Mouse (Mus musculus): ENCODE measurements around the gene Fhdc1. TPM values are rescaled to one million over a fixed set of nuclear protein-coding genes. Genes with fewer than 3 reads are reported as not detected.

Gene Fhdc1
- total RNA-seq, 1 experiment: 1.2 TPM

- Histone ChIP-seq H3K36me3 (ENCODE audit: control insufficient read depth, insufficient read depth, low read length, poor library complexity, severe bottlenecking) (peaks cover 2% of the 10 kb centered on the region; the same call in 1 of the 2 replicates), H3K9ac (ENCODE audit: insufficient read depth, low read depth, low read length, poor library complexity, severe bottlenecking) (no peak overlapping the region), H3K27ac (ENCODE audit: insufficient read depth, low read depth, low read length, poor library complexity, severe bottlenecking) (no peak overlapping the region), H3K9me3 (ENCODE audit: control insufficient read depth, insufficient read depth, low read depth, low read length) (no peaks in the 10 kb centered on the region), H3K4me1 (ENCODE audit: control insufficient read depth in 2 of 2, insufficient read depth in 2 of 2, low read length in 2 of 2, poor library complexity in 1 of 2) (peaks cover 0 to 2% of the 10 kb centered on the region in 2 experiments; a peak in 1 of 4 replicates), H3K4me3 (ENCODE audit: insufficient read depth in 1 of 2, low read depth in 1 of 2, low read length in 2 of 2, poor library complexity in 1 of 2, severe bottlenecking in 1 of 2) (no peak overlapping the region)
- in situ Hi-C loops (cut with MboI; ENCODE audit: low sequenced_read_pairs in 2 of 2, unreplicated experiment in 2 of 2): no loop called here
- DNase-seq (ENCODE audit: low read depth, low spot score): no peak
- TF ChIP-seq CHD2 (IDR thresholded peaks at IDR 0.05; ENCODE audit: low read depth, low read length): no peak
- TF ChIP-seq HCFC1 (IDR thresholded peaks at IDR 0.05; ENCODE audit: borderline replicate concordance, insufficient read depth, low read length): no peak
- TF ChIP-seq ZNF384 (IDR thresholded peaks at IDR 0.05; ENCODE audit: low read depth, low read length): no peak
- TF ChIP-seq MAFK (IDR thresholded peaks at IDR 0.05; ENCODE audit: insufficient read depth, low read depth, low read length): no peak
- no peak for TF ChIP-seq ZC3H11A (IDR thresholded peaks at IDR 0.05; ENCODE audit: borderline replicate concordance, low read depth, low read length)
Measured at GRCm38 (mm10) chr3:84500491-84500890, 20.3 kb upstream of the Fhdc1 start.

- H3K27ac ChIP-seq (ENCODE audit: insufficient read depth, low read depth, low read length, poor library complexity, severe bottlenecking): no peak overlapping the region
- H3K36me3 ChIP-seq (ENCODE audit: control insufficient read depth, insufficient read depth, low read length, poor library complexity, severe bottlenecking): peaks cover 2% of the 10 kb centered on the region; the same call in 1 of the 2 replicates
- DNase-seq (ENCODE audit: low read depth, low spot score): no peak
- H3K4me1 ChIP-seq (ENCODE audit: control insufficient read depth in 2 of 2, insufficient read depth in 2 of 2, low read length in 2 of 2, poor library complexity in 1 of 2): peaks cover 0 to 2% of the 10 kb centered on the region in 2 experiments; a peak in 1 of 4 replicates
- no peaks in the 10 kb centered on the region for H3K9me3 ChIP-seq (ENCODE audit: control insufficient read depth, insufficient read depth, low read depth, low read length)
- no peak for TF ChIP-seq ZNF384 (IDR thresholded peaks at IDR 0.05; ENCODE audit: low read depth, low read length)
- TF ChIP-seq ZC3H11A (IDR thresholded peaks at IDR 0.05; ENCODE audit: borderline replicate concordance, low read depth, low read length): no peak
- TF ChIP-seq HCFC1 (IDR thresholded peaks at IDR 0.05; ENCODE audit: borderline replicate concordance, insufficient read depth, low read length): no peak
- no peak overlapping the region for H3K9ac ChIP-seq (ENCODE audit: insufficient read depth, low read depth, low read length, poor library complexity, severe bottlenecking)
- H3K4me3 ChIP-seq (ENCODE audit: insufficient read depth in 1 of 2, low read depth in 1 of 2, low read length in 2 of 2, poor library complexity in 1 of 2, severe bottlenecking in 1 of 2): no peak overlapping the region
- in situ Hi-C loops (cut with MboI; ENCODE audit: low sequenced_read_pairs in 2 of 2, unreplicated experiment in 2 of 2): no loop called here
Measured at GRCm38 (mm10) chr3:84497718-84498117, 17.5 kb upstream of the Fhdc1 start.

GRCm38 (mm10) chr3:84492657-84493056 lies 12.4 kb upstream of the Fhdc1 start:
- Histone ChIP-seq H3K27ac (ENCODE audit: insufficient read depth, low read depth, low read length, poor library complexity, severe bottlenecking) (no peak overlapping the region), H3K4me3 (ENCODE audit: insufficient read depth in 1 of 2, low read depth in 1 of 2, low read length in 2 of 2, poor library complexity in 1 of 2, severe bottlenecking in 1 of 2) (no peak overlapping the region), H3K9me3 (ENCODE audit: control insufficient read depth, insufficient read depth, low read depth, low read length) (no peaks in the 10 kb centered on the region), H3K36me3 (ENCODE audit: control insufficient read depth, insufficient read depth, low read length, poor library complexity, severe bottlenecking) (peaks cover under 1% of the 10 kb centered on the region; the same call in 1 of the 2 replicates), H3K9ac (ENCODE audit: insufficient read depth, low read depth, low read length, poor library complexity, severe bottlenecking) (no peak overlapping the region), H3K4me1 (ENCODE audit: control insufficient read depth in 2 of 2, insufficient read depth in 2 of 2, low read length in 2 of 2, poor library complexity in 1 of 2) (peaks cover 0 to 2% of the 10 kb centered on the region in 2 experiments; a peak in 1 of 4 replicates)
- in situ Hi-C loops (cut with MboI; ENCODE audit: low sequenced_read_pairs in 2 of 2, unreplicated experiment in 2 of 2): no loop called here
- TF ChIP-seq ZC3H11A (IDR thresholded peaks at IDR 0.05; ENCODE audit: borderline replicate concordance, low read depth, low read length): no peak
- DNase-seq (ENCODE audit: low read depth, low spot score): no peak

GRCm38 (mm10) chr3:84492148-84492547 lies 11.9 kb upstream of the Fhdc1 start:
- H3K27ac ChIP-seq (ENCODE audit: insufficient read depth, low read depth, low read length, poor library complexity, severe bottlenecking): no peak overlapping the region

GRCm38 (mm10) chr3:84488716-84489115 lies 8.5 kb upstream of the Fhdc1 start:
- no peak overlapping the region for H3K4me3 ChIP-seq (ENCODE audit: insufficient read depth in 1 of 2, low read depth in 1 of 2, low read length in 2 of 2, poor library complexity in 1 of 2, severe bottlenecking in 1 of 2)
- TF ChIP-seq ZNF384 (IDR thresholded peaks at IDR 0.05; ENCODE audit: low read depth, low read length): no peak
- H3K36me3 ChIP-seq (ENCODE audit: control insufficient read depth, insufficient read depth, low read length, poor library complexity, severe bottlenecking): no peaks in the 10 kb centered on the region
- no peak overlapping the region for H3K27ac ChIP-seq (ENCODE audit: insufficient read depth, low read depth, low read length, poor library complexity, severe bottlenecking)
- no peak overlapping the region for H3K9ac ChIP-seq (ENCODE audit: insufficient read depth, low read depth, low read length, poor library complexity, severe bottlenecking)
- no peak for DNase-seq (ENCODE audit: low read depth, low spot score)
- H3K9me3 ChIP-seq (ENCODE audit: control insufficient read depth, insufficient read depth, low read depth, low read length): no peaks in the 10 kb centered on the region
- H3K4me1 ChIP-seq (ENCODE audit: control insufficient read depth in 2 of 2, insufficient read depth in 2 of 2, low read length in 2 of 2, poor library complexity in 1 of 2): peaks cover 0 to 2% of the 10 kb centered on the region in 2 experiments; a peak in 1 of 4 replicates
- in situ Hi-C loops (cut with MboI; ENCODE audit: low sequenced_read_pairs in 2 of 2, unreplicated experiment in 2 of 2): no loop called here

More at GRCm38 (mm10) chr3:84492148-84492547, 11.9 kb upstream of the Fhdc1 start:
- H3K9me3 ChIP-seq (ENCODE audit: control insufficient read depth, insufficient read depth, low read depth, low read length): no peaks in the 10 kb centered on the region
- H3K4me1 ChIP-seq (ENCODE audit: control insufficient read depth in 2 of 2, insufficient read depth in 2 of 2, low read length in 2 of 2, poor library complexity in 1 of 2): peaks cover 0 to 2% of the 10 kb centered on the region in 2 experiments; a peak in 1 of 4 replicates
- DNase-seq (ENCODE audit: low read depth, low spot score): no peak
- no peak for TF ChIP-seq ZC3H11A (IDR thresholded peaks at IDR 0.05; ENCODE audit: borderline replicate concordance, low read depth, low read length)
- H3K9ac ChIP-seq (ENCODE audit: insufficient read depth, low read depth, low read length, poor library complexity, severe bottlenecking): no peak overlapping the region
- no peak overlapping the region for H3K4me3 ChIP-seq (ENCODE audit: insufficient read depth in 1 of 2, low read depth in 1 of 2, low read length in 2 of 2, poor library complexity in 1 of 2, severe bottlenecking in 1 of 2)
- in situ Hi-C loops (cut with MboI; ENCODE audit: low sequenced_read_pairs in 2 of 2, unreplicated experiment in 2 of 2): no loop called here
- no peaks in the 10 kb centered on the region for H3K36me3 ChIP-seq (ENCODE audit: control insufficient read depth, insufficient read depth, low read length, poor library complexity, severe bottlenecking)
